Comparison of ENCODE assay signal across 23 mouse cellular contexts in the genomic region with DNA sequence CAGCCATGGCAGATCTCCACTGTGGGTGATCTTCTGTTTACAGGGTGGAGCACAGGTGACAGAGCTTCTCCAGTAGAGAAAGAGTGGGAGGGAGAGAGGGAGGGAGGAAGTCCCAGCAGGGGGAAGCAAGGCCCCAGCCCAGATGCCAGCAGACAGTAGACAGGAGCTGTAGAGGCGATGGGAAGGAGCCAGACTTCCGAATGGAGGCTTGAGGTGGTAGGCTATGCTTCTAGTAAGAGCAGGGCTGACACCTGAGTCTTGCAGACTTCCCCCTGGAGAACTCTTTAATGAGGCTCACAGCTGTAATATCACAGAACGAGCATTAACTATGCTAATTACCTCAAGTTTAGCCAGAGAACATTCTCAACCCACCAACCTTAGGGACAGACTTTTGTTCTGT.
A peak's percentile ranks its signal among the peaks of the same experiment; 100 is the strongest.
DNase-seq lines count a peak whose midpoint lies in the region; ATAC-seq and TF ChIP-seq lines count a peak whose summit lies in the region.
"Had no signal": no experiment of that assay in that cellular context is flagged by ENCODE, and none has a peak within 500 bp of the region (broad histone marks: within the 10 kb centered on the region; RNA-seq: fewer than 3 reads in every experiment).

No protein-coding gene starts in this region.

- peak overlapping the region; percentile 63 for H3K27ac ChIP-seq in forebrain, embryonic 10.5 days
- H3K27ac ChIP-seq in forebrain, postnatal 0 days (ENCODE audit: low read depth, low read length) = no peak overlapping the region
- 0 out of 2 replicates have a peak overlapping the region, but pooled peaks have one; percentile 38 for H3K27ac ChIP-seq in hindbrain, embryonic 14.5 days
- H3K27ac ChIP-seq in hindbrain, postnatal 0 days = no peak overlapping the region
- no peak overlapping the region for H3K27ac ChIP-seq in embryonic facial prominence, embryonic 14.5 days (replicated peaks; ENCODE audit: low read depth, low read length)
- H3K27ac ChIP-seq: macrophage had no signal

- H3K36me3 ChIP-seq in forebrain, embryonic 10.5 days (replicated peaks) = no peaks in the 10 kb centered on the region
- H3K36me3 ChIP-seq in forebrain, postnatal 0 days (ENCODE audit: insufficient read depth) = no peaks in the 10 kb centered on the region
- H3K36me3 ChIP-seq in hindbrain, embryonic 14.5 days (replicated peaks; ENCODE audit: control insufficient read depth, insufficient read depth) = no peaks in the 10 kb centered on the region
- no peaks in the 10 kb centered on the region for H3K36me3 ChIP-seq in hindbrain, postnatal 0 days (ENCODE audit: insufficient read depth, low read length)
- no peaks in the 10 kb centered on the region for H3K36me3 ChIP-seq in embryonic facial prominence, embryonic 14.5 days (ENCODE audit: control insufficient read depth, insufficient read depth, low read length)
- H3K36me3 ChIP-seq: heart, embryonic 12.5 days had no signal

- TF ChIP-seq CTCF in forebrain, postnatal 0 days (IDR thresholded peaks at IDR 0.05; ENCODE audit: low read depth) = no peak
- no peak for TF ChIP-seq CTCF in hindbrain, postnatal 0 days (IDR thresholded peaks at IDR 0.05; ENCODE audit: low read depth)

- H3K4me1 ChIP-seq in forebrain, embryonic 10.5 days = peaks cover 22% of the 10 kb centered on the region
- no peaks in the 10 kb centered on the region for H3K4me1 ChIP-seq in forebrain, postnatal 0 days (ENCODE audit: insufficient read depth)
- H3K4me1 ChIP-seq in hindbrain, embryonic 14.5 days (replicated peaks; ENCODE audit: control insufficient read depth, insufficient read depth, low read length) = no peaks in the 10 kb centered on the region
- H3K4me1 ChIP-seq in hindbrain, postnatal 0 days (ENCODE audit: insufficient read depth, low read length) = peaks cover 1% of the 10 kb centered on the region; the same call in 1 of the 2 replicates
- peaks cover 9% of the 10 kb centered on the region; the same call in 1 of the 2 replicates for H3K4me1 ChIP-seq in embryonic facial prominence, embryonic 14.5 days (ENCODE audit: control insufficient read depth, insufficient read depth, low read length)

- 53% methylated on average over 3 of the region's 3 CpGs for WGBS in forebrain, embryonic 10.5 days
- 40% methylated on average over 3 of the region's 3 CpGs for WGBS in forebrain, postnatal 0 days
- WGBS in hindbrain, embryonic 14.5 days = 29% methylated on average over 3 of the region's 3 CpGs
- 34% methylated on average over 3 of the region's 3 CpGs for WGBS in hindbrain, postnatal 0 days
- 32% methylated on average over 3 of the region's 3 CpGs for WGBS in embryonic facial prominence, embryonic 14.5 days

- no peak overlapping the region for H3K4me3 ChIP-seq in forebrain, embryonic 10.5 days
- H3K4me3 ChIP-seq in forebrain, postnatal 0 days (ENCODE audit: low read depth, low read length) = no peak overlapping the region
- no peak overlapping the region for H3K4me3 ChIP-seq in hindbrain, embryonic 14.5 days (replicated peaks; ENCODE audit: low read length)
- H3K4me3 ChIP-seq in hindbrain, postnatal 0 days (ENCODE audit: low read length) = no peak overlapping the region
- no peak overlapping the region for H3K4me3 ChIP-seq in embryonic facial prominence, embryonic 14.5 days (ENCODE audit: low read depth, low read length)
- H3K4me3 ChIP-seq: heart, embryonic 12.5 days; myocyte had no signal

- H3K27me3 ChIP-seq in forebrain, embryonic 10.5 days (ENCODE audit: poor library complexity, severe bottlenecking) = no peaks in the 10 kb centered on the region
- H3K27me3 ChIP-seq in forebrain, postnatal 0 days (ENCODE audit: insufficient read depth, low read length) = no peaks in the 10 kb centered on the region
- no peaks in the 10 kb centered on the region for H3K27me3 ChIP-seq in hindbrain, embryonic 14.5 days (ENCODE audit: control insufficient read depth, insufficient read depth, low read length)
- no peaks in the 10 kb centered on the region for H3K27me3 ChIP-seq in hindbrain, postnatal 0 days (ENCODE audit: insufficient read depth, low read length)
- H3K27me3 ChIP-seq in embryonic facial prominence, embryonic 14.5 days (replicated peaks; ENCODE audit: control insufficient read depth, insufficient read depth, low read length) = no peaks in the 10 kb centered on the region
- H3K27me3 ChIP-seq: heart, embryonic 12.5 days had no signal

- no peak overlapping the region for H3K4me2 ChIP-seq in forebrain, postnatal 0 days (ENCODE audit: low read depth)
- H3K4me2 ChIP-seq in hindbrain, embryonic 14.5 days (replicated peaks) = no peak overlapping the region
- H3K4me2 ChIP-seq in hindbrain, postnatal 0 days (ENCODE audit: low read depth, low read length) = no peak overlapping the region
- no peak overlapping the region for H3K4me2 ChIP-seq in embryonic facial prominence, embryonic 14.5 days (ENCODE audit: low read depth, low read length)
- H3K4me2 ChIP-seq: heart, embryonic 12.5 days; liver, embryonic 11.5 days had no signal

- ATAC-seq in forebrain, postnatal 0 days = no peak
- peak; percentile 14; the same call in 1 of the 2 replicates for ATAC-seq in hindbrain, embryonic 14.5 days (ENCODE audit: low FRiP score)
- ATAC-seq in hindbrain, postnatal 0 days = no peak
- peak; percentile 80 for ATAC-seq in embryonic facial prominence, embryonic 14.5 days (ENCODE audit: low read depth)
- ATAC-seq: liver, postnatal 0 days; lung, postnatal 0 days; midbrain, embryonic 16.5 days had no signal

- DNase-seq in forebrain, embryonic 10.5 days (ENCODE audit: extremely low spot score, low spot score) = no peak
- no peak for DNase-seq in forebrain, postnatal 0 days
- DNase-seq in hindbrain, embryonic 14.5 days (ENCODE audit: low spot score) = no peak
- no peak for DNase-seq in hindbrain, postnatal 0 days (ENCODE audit: low spot score)
- peak; percentile 30 for DNase-seq in brain, adult 2 months (ENCODE audit: low read depth, low spot score)
- DNase-seq in embryonic facial prominence, embryonic 14.5 days (ENCODE audit: low spot score) = peak; percentile 59
- DNase-seq in MN1 (ENCODE audit: low spot score) = no peak
- DNase-seq in adrenal gland, postnatal 14 days = no peak
- DNase-seq: adrenal gland, postnatal 25 days; cerebellum, adult 11 months; cerebellum, postnatal 10 days; gastrocnemius, postnatal 10 days; kidney, adult 8-10 months; kidney, postnatal 14 days; liver, postnatal 0 days; right cerebral cortex, postnatal 14 days; spleen, adult 18-20 months had no signal

- H3K9me3 ChIP-seq in forebrain, embryonic 10.5 days = no peaks in the 10 kb centered on the region
- no peaks in the 10 kb centered on the region for H3K9me3 ChIP-seq in forebrain, postnatal 0 days (ENCODE audit: low read length)
- no peaks in the 10 kb centered on the region for H3K9me3 ChIP-seq in hindbrain, embryonic 14.5 days (ENCODE audit: control insufficient read depth, low read length)
- H3K9me3 ChIP-seq in hindbrain, postnatal 0 days (ENCODE audit: low read length) = no peaks in the 10 kb centered on the region
- H3K9me3 ChIP-seq in embryonic facial prominence, embryonic 14.5 days (ENCODE audit: control insufficient read depth, low read length) = no peaks in the 10 kb centered on the region
- H3K9me3 ChIP-seq: heart, embryonic 12.5 days had no signal

- H3K9ac ChIP-seq in forebrain, postnatal 0 days = no peak overlapping the region
- H3K9ac ChIP-seq in hindbrain, embryonic 14.5 days = no peak overlapping the region
- no peak overlapping the region for H3K9ac ChIP-seq in hindbrain, postnatal 0 days (replicated peaks; ENCODE audit: low read length)
- H3K9ac ChIP-seq in embryonic facial prominence, embryonic 14.5 days (ENCODE audit: low read depth, low read length) = no peak overlapping the region
- H3K9ac ChIP-seq: heart, embryonic 12.5 days; liver, postnatal 0 days had no signal

Comparison
In these comparisons a context has a peak if more than half of its experiments do, and no peak if none do; other contexts are left out.
1. H3K27ac ChIP-seq: peak in forebrain, embryonic 10.5 days (single experiment) and hindbrain, embryonic 14.5 days (single experiment); none in forebrain, postnatal 0 days (single experiment), hindbrain, postnatal 0 days (single experiment) and embryonic facial prominence, embryonic 14.5 days (single experiment).
2. ATAC-seq: peak in hindbrain, embryonic 14.5 days (single experiment) and embryonic facial prominence, embryonic 14.5 days (single experiment); none in forebrain, postnatal 0 days (single experiment) and hindbrain, postnatal 0 days (single experiment).
3. DNase-seq: peak in brain, adult 2 months (single experiment) and embryonic facial prominence, embryonic 14.5 days (single experiment); none in forebrain, embryonic 10.5 days (single experiment), forebrain, postnatal 0 days (single experiment), hindbrain, embryonic 14.5 days (single experiment), hindbrain, postnatal 0 days (single experiment), MN1 (single experiment) and adrenal gland, postnatal 14 days (single experiment).